Mouse (Mus musculus) kidney, embryonic 15.5 days (tissue): ENCODE measurements around the gene Grid1. TPM values are rescaled to one million over a fixed set of nuclear protein-coding genes. Genes with fewer than 3 reads are reported as not detected.

Experiments
- ATAC-seq: fragments of 200-750 bp; cut with Nextera tagmentation; replicated peaks from 2 replicates; pipeline ENCODE4 v1.8.0; 2017; ENCODE audit warnings: moderate TSS enrichment; ENCODE audit not compliant: low FRiP score
- H3K27ac ChIP-seq: fragments of 300-500 bp; sonication (generic); 2 replicates; pipeline ENCODE4 v1.5.1; 2015; ENCODE audit warnings: mild to moderate bottlenecking, inconsistent platforms
- H3K27me3 ChIP-seq: fragments of 300-500 bp; sonication (generic); 2 replicates; pipeline ENCODE4 v1.6.1; 2015; ENCODE audit warnings: inconsistent platforms
- H3K36me3 ChIP-seq: fragments of 300-500 bp; sonication (generic); 2 replicates; pipeline ENCODE4 v1.6.1; 2015; ENCODE audit warnings: inconsistent platforms
- H3K4me1 ChIP-seq: fragments of 300-500 bp; sonication (generic); 2 replicates; pipeline ENCODE4 v1.6.1; 2015; ENCODE audit warnings: inconsistent platforms
- H3K4me2 ChIP-seq: fragments of 300-500 bp; sonication (generic); 2 replicates; pipeline ENCODE4 v1.6.1; 2015; ENCODE audit warnings: moderate library complexity, mild to moderate bottlenecking, inconsistent platforms
- H3K4me3 ChIP-seq: fragments of 300-500 bp; sonication (generic); replicated peaks from 2 replicates; pipeline ENCODE4 v1.5.1; 2015; ENCODE audit warnings: mild to moderate bottlenecking, inconsistent platforms
- H3K9ac ChIP-seq: fragments of 300-500 bp; sonication (generic); 2 replicates; pipeline ENCODE4 v1.6.1; 2015; ENCODE audit warnings: mild to moderate bottlenecking, inconsistent platforms
- H3K9me3 ChIP-seq: fragments of 300-500 bp; sonication (generic); replicated peaks from 2 replicates; pipeline ENCODE4 v1.6.1; 2016; ENCODE audit warnings: inconsistent platforms
- WGBS: fragments of 180-500 bp; shearing (Covaris S2); methylation state at CpG from one replicate; pipeline ENCODE4 v1.1.7; 2015; ENCODE audit warnings: mixed read lengths; 5-methylcytosine and 5-hydroxymethylcytosine counted together
- polyA plus RNA-seq: library from polyadenylated mRNA; unstranded; fragments of >200 nt; fragmentation: Nextera tagmentation; extraction: Ambion mirVana; gene quantifications from 2 replicates; pipeline ENCODE4 v1.2.1, GENCODE M21; 2015

Gene Grid1
- polyA plus RNA-seq, 1 experiment from 2014 or later = 0.81 TPM

GRCm38 (mm10) chr14:34811490-34811808 lies 8.5 kb upstream of the Grid1 start:
- H3K27ac ChIP-seq = no peak overlapping the region
- no peaks in the 10 kb centered on the region for H3K36me3 ChIP-seq
- no peak overlapping the region for H3K9ac ChIP-seq
- no peak overlapping the region for H3K4me2 ChIP-seq
- no peak for ATAC-seq
- 0 out of 2 replicates have a peak, but pooled peaks cover 3% of the 10 kb centered on the region for H3K4me1 ChIP-seq
- H3K27me3 ChIP-seq = peaks cover 49% of the 10 kb centered on the region
- no peak overlapping the region for H3K4me3 ChIP-seq
- no peaks in the 10 kb centered on the region for H3K9me3 ChIP-seq
- WGBS = 75% methylated on average over 10 of the region's 10 CpGs

- 34% methylated on average over 3 of the region's 3 CpGs for WGBS
- ATAC-seq = no peak
- H3K27ac ChIP-seq = no peak overlapping the region
- peaks cover 83% of the 10 kb centered on the region for H3K27me3 ChIP-seq
- H3K36me3 ChIP-seq = no peaks in the 10 kb centered on the region
- H3K4me1 ChIP-seq = peaks cover 27% of the 10 kb centered on the region
- H3K9ac ChIP-seq = no peak overlapping the region
- no peaks in the 10 kb centered on the region for H3K9me3 ChIP-seq
- no peak overlapping the region for H3K4me2 ChIP-seq
- no peak overlapping the region for H3K4me3 ChIP-seq
Observed at GRCm38 (mm10) chr14:34816301-34816700, 3.6 kb upstream of the Grid1 start.

- Histone ChIP-seq H3K4me3 (peak overlapping the region; percentile 52), H3K4me2 (peak overlapping the region; percentile 80; the same call in 1 of the 2 replicates)
- WGBS = 5% methylated on average over 9 of the region's 9 CpGs
Observed at GRCm38 (mm10) chr14:34818387-34818980, 1.4 kb upstream of the Grid1 start.

GRCm38 (mm10) chr14:34819121-34819918 lies 588 bp upstream of the Grid1 start:
- Histone ChIP-seq H3K9ac (0 out of 2 replicates have a peak overlapping the region, but pooled peaks have one; percentile 29), H3K27me3 (peaks cover 96% of the 10 kb centered on the region), H3K4me3 (peak overlapping the region; percentile 52), H3K36me3 (no peaks in the 10 kb centered on the region), H3K4me2 (peak overlapping the region; percentile 80), H3K4me1 (peaks cover 40% of the 10 kb centered on the region), H3K9me3 (no peaks in the 10 kb centered on the region), H3K27ac (no peak overlapping the region)
- peak; percentile 73 for ATAC-seq
- under 1% methylated on average over 65 of the region's 85 CpGs for WGBS

More at GRCm38 (mm10) chr14:34818387-34818980, 1.4 kb upstream of the Grid1 start:
- H3K36me3 ChIP-seq = no peaks in the 10 kb centered on the region
- H3K27me3 ChIP-seq = peaks cover 93% of the 10 kb centered on the region
- no peak for ATAC-seq
- no peaks in the 10 kb centered on the region for H3K9me3 ChIP-seq
- no peak overlapping the region for H3K27ac ChIP-seq
- peaks cover 40% of the 10 kb centered on the region for H3K4me1 ChIP-seq
- no peak overlapping the region for H3K9ac ChIP-seq

GRCm38 (mm10) chr14:34820653-34821005 lies 721 bp downstream of the Grid1 start:
- Histone ChIP-seq H3K4me1 (peaks cover 40% of the 10 kb centered on the region), H3K27me3 (peaks cover 92% of the 10 kb centered on the region), H3K9me3 (no peaks in the 10 kb centered on the region), H3K4me2 (peak overlapping the region; percentile 80), H3K36me3 (no peaks in the 10 kb centered on the region), H3K27ac (no peak overlapping the region), H3K4me3 (peak overlapping the region; percentile 52), H3K9ac (0 out of 2 replicates have a peak overlapping the region, but pooled peaks have one; percentile 29)
- WGBS = 2% methylated on average over 12 of the region's 12 CpGs
- ATAC-seq = no peak; the same call in 1 of the 2 replicates

- under 1% methylated on average over 26 of the region's 26 CpGs for WGBS
- H3K4me1 ChIP-seq = peaks cover 40% of the 10 kb centered on the region
- ATAC-seq = no peak
- H3K4me2 ChIP-seq = peak overlapping the region; percentile 80
- peaks cover 86% of the 10 kb centered on the region for H3K27me3 ChIP-seq
- H3K9ac ChIP-seq = no peak overlapping the region
- no peaks in the 10 kb centered on the region for H3K9me3 ChIP-seq
- H3K27ac ChIP-seq = no peak overlapping the region
- H3K4me3 ChIP-seq = peak overlapping the region; percentile 52
- H3K36me3 ChIP-seq = no peaks in the 10 kb centered on the region
Observed at GRCm38 (mm10) chr14:34821131-34821790, 1.4 kb downstream of the Grid1 start.

GRCm38 (mm10) chr14:34823136-34823535 lies 3.2 kb downstream of the Grid1 start:
- 0 out of 2 replicates have a peak, but pooled peaks have one; percentile 16 for ATAC-seq
- peak overlapping the region; percentile 56 for H3K4me2 ChIP-seq
- H3K4me3 ChIP-seq = peak overlapping the region; percentile 32

GRCm38 (mm10) chr14:34824186-34824585 lies 4.3 kb downstream of the Grid1 start:
- Histone ChIP-seq H3K9me3 (no peaks in the 10 kb centered on the region), H3K4me2 (no peak overlapping the region), H3K4me1 (peaks cover 33% of the 10 kb centered on the region), H3K27ac (no peak overlapping the region), H3K36me3 (no peaks in the 10 kb centered on the region), H3K27me3 (peaks cover 57% of the 10 kb centered on the region), H3K9ac (no peak overlapping the region), H3K4me3 (no peak overlapping the region)
- ATAC-seq = no peak
- WGBS = 79% methylated on average over 3 of the region's 3 CpGs

More at GRCm38 (mm10) chr14:34823136-34823535, 3.2 kb downstream of the Grid1 start:
- no peaks in the 10 kb centered on the region for H3K36me3 ChIP-seq
- 2% methylated on average over 17 of the region's 17 CpGs for WGBS
- H3K9ac ChIP-seq = no peak overlapping the region
- H3K27ac ChIP-seq = no peak overlapping the region
- H3K4me1 ChIP-seq = peaks cover 40% of the 10 kb centered on the region
- no peaks in the 10 kb centered on the region for H3K9me3 ChIP-seq
- peaks cover 67% of the 10 kb centered on the region for H3K27me3 ChIP-seq

GRCm38 (mm10) chr14:34825902-34826301 lies 6.0 kb downstream of the Grid1 start:
- Histone ChIP-seq H3K36me3 (no peaks in the 10 kb centered on the region), H3K4me2 (no peak overlapping the region), H3K9ac (no peak overlapping the region), H3K9me3 (no peaks in the 10 kb centered on the region), H3K4me3 (no peak overlapping the region), H3K27ac (no peak overlapping the region), H3K4me1 (peaks cover 16% of the 10 kb centered on the region), H3K27me3 (peaks cover 40% of the 10 kb centered on the region)
- 28% methylated on average over 3 of the region's 3 CpGs for WGBS
- ATAC-seq = 0 out of 2 replicates have a peak, but pooled peaks have one; percentile 52

GRCm38 (mm10) chr14:34829831-34830230 lies 9.9 kb downstream of the Grid1 start:
- Histone ChIP-seq H3K27ac (no peak overlapping the region), H3K4me3 (no peak overlapping the region), H3K27me3 (0 out of 2 replicates have a peak, but pooled peaks cover under 1% of the 10 kb centered on the region), H3K4me1 (no peaks in the 10 kb centered on the region), H3K36me3 (no peaks in the 10 kb centered on the region), H3K9ac (no peak overlapping the region), H3K4me2 (no peak overlapping the region), H3K9me3 (no peaks in the 10 kb centered on the region)
- ATAC-seq = no peak
- 65% methylated on average over 6 of the region's 6 CpGs for WGBS

- no peak overlapping the region for H3K27ac ChIP-seq
- H3K4me1 ChIP-seq = no peaks in the 10 kb centered on the region
- no peak overlapping the region for H3K4me2 ChIP-seq
- ATAC-seq = no peak
- no peaks in the 10 kb centered on the region for H3K9me3 ChIP-seq
- H3K27me3 ChIP-seq = no peaks in the 10 kb centered on the region
- H3K36me3 ChIP-seq = no peaks in the 10 kb centered on the region
- H3K9ac ChIP-seq = no peak overlapping the region
- no peak overlapping the region for H3K4me3 ChIP-seq
- WGBS = 87% methylated on average over 3 of the region's 3 CpGs
Observed at GRCm38 (mm10) chr14:34837145-34837544, 17.2 kb downstream of the Grid1 start.

GRCm38 (mm10) chr14:34838999-34839398 lies 19.1 kb downstream of the Grid1 start:
- Histone ChIP-seq H3K9ac (no peak overlapping the region), H3K27ac (no peak overlapping the region), H3K27me3 (no peaks in the 10 kb centered on the region), H3K36me3 (no peaks in the 10 kb centered on the region), H3K4me1 (no peaks in the 10 kb centered on the region), H3K4me2 (no peak overlapping the region), H3K9me3 (no peaks in the 10 kb centered on the region), H3K4me3 (no peak overlapping the region)
- ATAC-seq = no peak
- 62% methylated on average over 6 of the region's 6 CpGs for WGBS
